12 mouse cellular contexts compared by ENCODE assay signal in the genomic region with DNA sequence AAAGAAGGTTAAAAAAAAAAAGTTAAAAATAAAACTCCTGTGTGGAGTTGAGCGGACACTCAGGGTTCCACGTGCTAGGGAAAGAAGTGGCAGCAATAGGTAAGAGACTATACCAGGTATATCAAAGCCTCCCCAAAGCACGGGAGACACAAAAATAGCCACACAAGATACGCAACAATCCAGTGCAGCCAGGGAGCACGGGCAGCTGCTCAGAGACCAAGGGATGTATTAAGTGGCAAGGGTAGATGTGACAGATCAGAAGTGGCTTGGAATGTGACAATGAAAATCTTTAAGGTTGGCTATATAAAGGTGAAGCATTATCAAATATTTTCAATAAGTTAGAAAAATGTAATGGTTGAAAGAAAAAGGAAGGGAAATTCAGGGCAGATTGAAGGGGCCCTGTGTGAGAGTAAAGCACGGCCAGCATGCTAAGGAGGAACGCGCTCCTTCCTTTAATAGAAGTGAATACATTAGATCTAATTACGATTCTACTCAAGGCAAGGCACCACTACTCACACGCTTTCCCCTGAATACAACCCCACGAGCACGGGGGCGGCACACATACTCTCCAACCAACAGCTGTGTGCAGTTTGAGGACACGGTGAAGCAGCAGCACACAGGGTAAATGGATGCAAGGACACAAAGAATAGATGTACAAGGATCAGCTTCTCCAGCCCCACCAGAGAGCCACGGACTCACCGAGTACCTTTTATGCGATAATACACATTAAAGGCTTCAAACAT. TPM values are rescaled to one million over a fixed set of nuclear protein-coding genes. Genes with fewer than 3 reads are reported as not detected.
DNase-seq lines count a peak whose midpoint lies in the region; ATAC-seq lines count a peak whose summit lies in the region.
"Had no signal": no experiment of that assay in that cellular context is flagged by ENCODE, and none has a peak within 500 bp of the region (broad histone marks: within the 10 kb centered on the region; RNA-seq: fewer than 3 reads in every experiment).

No protein-coding gene starts in this region.

- no peaks in the 10 kb centered on the region for H3K36me3 ChIP-seq in embryonic facial prominence, embryonic 11.5 days (replicated peaks; ENCODE audit: control insufficient read depth, insufficient read depth, low read depth, low read length)
- H3K36me3 ChIP-seq in embryonic facial prominence, embryonic 10.5 days (replicated peaks) = 0 out of 2 replicates have a peak, but pooled peaks cover 7% of the 10 kb centered on the region
- H3K36me3 ChIP-seq in hindbrain, embryonic 14.5 days (replicated peaks; ENCODE audit: control insufficient read depth, insufficient read depth) = 0 out of 2 replicates have a peak, but pooled peaks cover 2% of the 10 kb centered on the region
- H3K36me3 ChIP-seq: embryonic facial prominence, embryonic 12.5 days had no signal

- no peaks in the 10 kb centered on the region for H3K4me1 ChIP-seq in embryonic facial prominence, embryonic 11.5 days (ENCODE audit: control insufficient read depth, insufficient read depth, low read length)
- H3K4me1 ChIP-seq in embryonic facial prominence, embryonic 10.5 days = no peaks in the 10 kb centered on the region
- no peaks in the 10 kb centered on the region for H3K4me1 ChIP-seq in hindbrain, embryonic 14.5 days (replicated peaks; ENCODE audit: control insufficient read depth, insufficient read depth, low read length)
- H3K4me1 ChIP-seq: embryonic facial prominence, embryonic 12.5 days had no signal

- no peaks in the 10 kb centered on the region for H3K27me3 ChIP-seq in embryonic facial prominence, embryonic 11.5 days (ENCODE audit: control insufficient read depth, insufficient read depth, low read length)
- no peaks in the 10 kb centered on the region for H3K27me3 ChIP-seq in embryonic facial prominence, embryonic 10.5 days (replicated peaks; ENCODE audit: low read depth, poor library complexity, severe bottlenecking)
- no peaks in the 10 kb centered on the region for H3K27me3 ChIP-seq in hindbrain, embryonic 14.5 days (ENCODE audit: control insufficient read depth, insufficient read depth, low read length)
- H3K27me3 ChIP-seq: embryonic facial prominence, embryonic 12.5 days had no signal

- DNase-seq in embryonic facial prominence, embryonic 11.5 days (ENCODE audit: low spot score) = no peak
- no peak for DNase-seq in embryonic facial prominence, embryonic 10.5 days (ENCODE audit: low spot score)
- peak; percentile 45 for DNase-seq in hindbrain, embryonic 14.5 days (ENCODE audit: low spot score)
- peak; percentile 71 to 79 for DNase-seq in left cerebral cortex, postnatal 14 days (ENCODE audit: low spot score in 2 of 2)
- DNase-seq in right cerebral cortex, adult 18-20 months = peak; percentile 76
- no peak for DNase-seq in cerebellum, adult 11-12 months
- no peak for DNase-seq in heart, postnatal 36 days
- no peak for DNase-seq in spleen, adult 18-20 months
- DNase-seq: adrenal gland, adult 2 months; cerebellum, adult 18-20 months; gastrocnemius, postnatal 36 days had no signal

- intact Hi-C loops in left cerebral cortex, postnatal 14 days (cut with DNase I) = no loop called here
- intact Hi-C loops in heart, postnatal 36 days (cut with DNase I) = no loop called here

- H3K27ac ChIP-seq in embryonic facial prominence, embryonic 11.5 days (replicated peaks; ENCODE audit: low read depth, low read length) = no peak overlapping the region
- H3K27ac ChIP-seq in embryonic facial prominence, embryonic 10.5 days (replicated peaks) = no peak overlapping the region
- peak overlapping the region; percentile 69 for H3K27ac ChIP-seq in hindbrain, embryonic 14.5 days
- H3K27ac ChIP-seq: embryonic facial prominence, embryonic 12.5 days had no signal

- no peak overlapping the region for H3K9ac ChIP-seq in embryonic facial prominence, embryonic 11.5 days (replicated peaks; ENCODE audit: low read length)
- H3K9ac ChIP-seq in hindbrain, embryonic 14.5 days = no peak overlapping the region
- H3K9ac ChIP-seq: embryonic facial prominence, embryonic 12.5 days had no signal

- 87% methylated on average over 17 of the region's 17 CpGs for WGBS in embryonic facial prominence, embryonic 11.5 days
- 93% methylated on average over 17 of the region's 17 CpGs for WGBS in embryonic facial prominence, embryonic 10.5 days
- 51% methylated on average over 17 of the region's 17 CpGs for WGBS in hindbrain, embryonic 14.5 days

- H3K9me3 ChIP-seq in embryonic facial prominence, embryonic 11.5 days (replicated peaks; ENCODE audit: control insufficient read depth, low read length) = no peaks in the 10 kb centered on the region
- H3K9me3 ChIP-seq in embryonic facial prominence, embryonic 10.5 days = no peaks in the 10 kb centered on the region
- no peaks in the 10 kb centered on the region for H3K9me3 ChIP-seq in hindbrain, embryonic 14.5 days (ENCODE audit: control insufficient read depth, low read length)
- H3K9me3 ChIP-seq: embryonic facial prominence, embryonic 12.5 days had no signal

- H3K4me2 ChIP-seq in embryonic facial prominence, embryonic 11.5 days (ENCODE audit: low read depth, low read length) = no peak overlapping the region
- H3K4me2 ChIP-seq in hindbrain, embryonic 14.5 days (replicated peaks) = no peak overlapping the region
- H3K4me2 ChIP-seq: embryonic facial prominence, embryonic 12.5 days had no signal

- ATAC-seq in embryonic facial prominence, embryonic 11.5 days (replicated peaks; ENCODE audit: insufficient number of reproducible peaks, low FRiP score, low TSS enrichment, low read depth) = 0 out of 2 replicates have a peak, but pooled peaks have one; percentile 42
- peak; percentile 86; the same call in 1 of the 2 replicates for ATAC-seq in hindbrain, embryonic 14.5 days (ENCODE audit: low FRiP score)

- H3K4me3 ChIP-seq in embryonic facial prominence, embryonic 11.5 days (ENCODE audit: low read depth, low read length) = no peak overlapping the region
- H3K4me3 ChIP-seq in embryonic facial prominence, embryonic 10.5 days = no peak overlapping the region
- no peak overlapping the region for H3K4me3 ChIP-seq in hindbrain, embryonic 14.5 days (replicated peaks; ENCODE audit: low read length)
- H3K4me3 ChIP-seq: embryonic facial prominence, embryonic 12.5 days had no signal

RNA-seq across cellular contexts. Expression of gene Ccdc59, which starts 52.0 kb away (rescaled TPM):
- 54.8 and 60.7 TPM in 2 replicates for polyA plus RNA-seq in embryonic facial prominence, embryonic 11.5 days (2014; fragmentation: Nextera tagmentation; extraction: Ambion mirVana)
- 55.6 and 57.6 TPM in 2 replicates for polyA plus RNA-seq in embryonic facial prominence, embryonic 10.5 days (2016; fragmentation: Nextera tagmentation; extraction: Ambion mirVana)
- polyA plus RNA-seq in hindbrain, embryonic 14.5 days (2014; fragmentation: Nextera tagmentation; extraction: Ambion mirVana) = 37.7 and 39.1 TPM in 2 replicates
- 10 to 100 TPM; 15.7 to 18.7 TPM for total RNA-seq in left cerebral cortex, postnatal 14 days (2021)
- 10 to 100 TPM; 10.2 to 10.6 TPM for total RNA-seq in heart, postnatal 36 days (2021)

RNA-seq across cellular contexts. Expression of gene Mettl25, which starts 52.3 kb away (rescaled TPM):
- polyA plus RNA-seq in embryonic facial prominence, embryonic 11.5 days (2014; fragmentation: Nextera tagmentation; extraction: Ambion mirVana) = 13.5 and 16.7 TPM in 2 replicates
- 13.1 and 13.9 TPM in 2 replicates for polyA plus RNA-seq in embryonic facial prominence, embryonic 10.5 days (2016; fragmentation: Nextera tagmentation; extraction: Ambion mirVana)
- polyA plus RNA-seq in hindbrain, embryonic 14.5 days (2014; fragmentation: Nextera tagmentation; extraction: Ambion mirVana) = 16.7 and 17.8 TPM in 2 replicates
- 1 to 10 TPM; 8.5 to 9.5 TPM for total RNA-seq in left cerebral cortex, postnatal 14 days (2021)
- total RNA-seq in heart, postnatal 36 days (2021) = 1 to 10 TPM; 5.1 TPM

Comparison
In these comparisons a context has a peak if more than half of its experiments do, and no peak if none do; other contexts are left out.
1. DNase-seq: peak in hindbrain, embryonic 14.5 days (single experiment), left cerebral cortex, postnatal 14 days (2 of 2) and right cerebral cortex, adult 18-20 months (single experiment); none in embryonic facial prominence, embryonic 11.5 days (single experiment), embryonic facial prominence, embryonic 10.5 days (single experiment), cerebellum, adult 11-12 months (single experiment), heart, postnatal 36 days (0 of 2) and spleen, adult 18-20 months (0 of 2).